Mouse (Mus musculus) forebrain, embryonic 13.5 days (tissue): ENCODE results near the gene Ppm1l. TPM values are rescaled to one million over a fixed set of nuclear protein-coding genes. Genes with fewer than 3 reads are reported as not detected.

Source experiments
- ATAC-seq: fragments of 200-750 bp; cut with Nextera tagmentation; 2 replicates; pipeline ENCODE4 v1.8.0; 2017
- H3K27ac ChIP-seq: fragments of 300-500 bp; sonication (generic); 2 replicates; pipeline ENCODE4 v1.5.1; 2015; ENCODE audit warnings: inconsistent platforms, mild to moderate bottlenecking, moderate library complexity
- H3K27me3 ChIP-seq: fragments of 300-500 bp; sonication (generic); 2 replicates; pipeline ENCODE4 v1.6.1; 2015; ENCODE audit warnings: mild to moderate bottlenecking, inconsistent platforms
- H3K36me3 ChIP-seq: fragments of 300-500 bp; sonication (generic); 2 replicates; pipeline ENCODE4 v1.6.1; 2015; ENCODE audit warnings: mild to moderate bottlenecking, inconsistent platforms; ENCODE audit not compliant: poor library complexity, severe bottlenecking
- H3K4me1 ChIP-seq: fragments of 300-500 bp; sonication (generic); 2 replicates; pipeline ENCODE4 v1.6.1; 2015; ENCODE audit warnings: inconsistent platforms
- H3K4me2 ChIP-seq: fragments of 300-500 bp; sonication (generic); 2 replicates; pipeline ENCODE4 v1.6.1; 2015; ENCODE audit warnings: inconsistent platforms, mild to moderate bottlenecking, moderate library complexity
- H3K4me3 ChIP-seq: fragments of 300-500 bp; sonication (generic); 2 replicates; pipeline ENCODE4 v1.5.1; 2015; ENCODE audit warnings: mild to moderate bottlenecking, inconsistent platforms
- H3K9ac ChIP-seq: fragments of 300-500 bp; sonication (generic); 2 replicates; pipeline ENCODE4 v1.6.1; 2015; ENCODE audit warnings: mild to moderate bottlenecking, inconsistent platforms
- H3K9me3 ChIP-seq: fragments of 300-500 bp; sonication (generic); replicated peaks from 2 replicates; pipeline ENCODE4 v1.6.1; 2016; ENCODE audit warnings: inconsistent platforms
- WGBS: fragments of 180-500 bp; shearing (Covaris S2); methylation state at CpG from one replicate; pipeline ENCODE4 v1.1.7; 2015; 5-methylcytosine and 5-hydroxymethylcytosine counted together
- polyA plus RNA-seq: library from polyadenylated mRNA; unstranded; fragments of >200 nt; fragmentation: Nextera tagmentation; extraction: Ambion mirVana; gene quantifications from 2 replicates; pipeline ENCODE4 v1.2.1, GENCODE M21; 2015

Ppm1l gene
- polyA plus RNA-seq, 1 experiment from 2014 or later = 21.1 TPM

DNA sequence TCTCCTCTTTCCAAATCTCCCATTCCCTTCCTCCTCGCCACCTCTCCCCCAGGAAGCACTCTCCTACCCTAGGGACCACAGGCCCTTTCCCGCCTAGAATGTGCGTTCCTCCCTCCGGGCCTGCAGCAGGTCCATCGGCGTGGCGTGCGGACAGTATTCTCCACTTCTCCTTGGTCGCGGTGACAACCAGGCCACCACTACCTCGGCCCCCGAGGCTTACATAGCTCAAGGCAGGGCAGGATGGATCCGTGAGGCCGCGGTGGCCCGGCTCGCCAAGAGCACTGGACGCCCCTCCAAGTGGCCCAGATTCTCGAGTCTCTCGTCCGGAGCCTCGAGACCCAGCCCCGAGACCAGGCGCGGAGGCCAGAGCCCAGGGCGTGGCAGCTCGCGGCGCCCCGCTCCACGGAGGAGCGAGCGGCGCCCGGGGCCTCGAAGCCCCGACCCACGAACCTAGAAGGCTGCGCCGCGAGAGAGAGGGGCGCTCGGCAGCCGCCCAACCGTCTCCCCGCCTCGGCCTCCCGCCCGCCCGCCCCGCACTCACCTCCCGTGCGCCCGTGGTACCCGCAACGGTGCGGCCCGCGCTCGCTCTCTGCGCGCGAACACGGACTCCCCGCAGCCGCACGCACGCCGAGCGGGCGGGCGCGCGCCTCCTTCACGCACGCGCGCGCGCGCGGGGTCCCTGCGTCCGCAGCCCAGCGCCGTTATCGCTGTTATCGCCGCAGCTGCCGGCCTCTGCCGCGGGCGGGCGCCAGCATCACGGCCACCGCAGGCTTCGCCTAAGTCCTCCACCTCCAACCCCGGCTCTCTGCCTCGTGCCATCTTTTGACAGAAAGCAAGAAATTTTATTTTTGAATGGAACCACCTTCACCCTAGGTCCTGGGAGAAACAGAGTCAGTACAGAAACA, 281.9 kb downstream of the Ppm1l start, which contains the start of gene B3galnt1:
TSS of gene B3galnt1 (minus strand) at position 700 of the 905 bp plus-strand sequence.
- peak within 1 kb of the TSS; percentile 75 for H3K4me2 ChIP-seq
- ATAC-seq = peak; percentile 82
- peak within 1 kb of the TSS; percentile 57 for H3K27ac ChIP-seq
- H3K27me3 ChIP-seq = no peaks in the 10 kb centered on the region
- H3K4me3 ChIP-seq = peak within 1 kb of the TSS; percentile 75
- 1% methylated on average over 41 of the region's 99 CpGs for WGBS
- peaks cover 42% of the 10 kb centered on the region for H3K4me1 ChIP-seq
- 0 out of 2 replicates have a peak, but pooled peaks cover 4% of the 10 kb centered on the region for H3K36me3 ChIP-seq
- peak within 1 kb of the TSS; percentile 89 for H3K9ac ChIP-seq
- H3K9me3 ChIP-seq = no peaks in the 10 kb centered on the region

DNA sequence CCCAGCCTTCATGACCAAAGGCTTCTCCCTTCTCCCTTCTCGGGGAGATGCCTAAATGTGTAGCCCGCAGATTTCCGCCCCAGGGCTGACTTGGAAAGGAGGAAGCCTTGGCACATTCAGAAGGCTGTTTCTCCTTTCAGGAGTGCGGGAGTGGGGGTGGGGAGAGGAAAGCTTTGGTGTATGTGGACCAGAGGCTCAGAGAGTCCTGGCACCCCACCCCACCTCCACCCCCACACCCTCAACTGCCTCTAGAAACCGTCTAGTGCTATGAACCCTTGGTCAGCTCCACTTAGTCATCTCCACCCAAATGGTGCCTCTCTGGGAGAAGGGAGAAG, 282.5 kb downstream of the Ppm1l start:
- Histone ChIP-seq H3K4me2 (peak overlapping the region; percentile 75), H3K9ac (peak overlapping the region; percentile 89), H3K27ac (no peak overlapping the region; the same call in 1 of the 2 replicates), H3K4me1 (peaks cover 39% of the 10 kb centered on the region), H3K36me3 (no peaks in the 10 kb centered on the region), H3K9me3 (no peaks in the 10 kb centered on the region), H3K27me3 (no peaks in the 10 kb centered on the region), H3K4me3 (peak overlapping the region; percentile 75)
- 14% methylated on average over 5 of the region's 5 CpGs for WGBS
- ATAC-seq = peak; percentile 44; the same call in 1 of the 2 replicates

DNA sequence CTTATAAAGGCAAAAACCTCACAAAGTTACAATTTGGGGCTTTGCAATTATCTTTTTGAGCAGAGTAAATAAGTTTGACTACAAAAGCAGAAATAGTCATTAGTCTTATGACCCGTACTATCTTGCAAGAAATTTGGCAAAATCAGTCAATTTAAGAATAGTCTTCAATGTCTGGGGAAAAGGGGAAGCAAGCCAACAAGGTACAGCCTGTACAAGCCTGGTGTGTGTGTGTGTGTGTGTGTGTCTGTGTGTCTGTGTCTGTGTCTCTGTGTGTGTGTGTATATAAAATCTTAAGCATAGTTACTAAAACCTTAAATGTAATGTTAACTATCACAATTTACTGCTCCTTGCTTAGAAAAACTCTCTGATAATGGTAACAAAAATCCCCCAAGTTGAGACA, 290.3 kb downstream of the Ppm1l start:
- no peaks in the 10 kb centered on the region for H3K27me3 ChIP-seq
- no peak for ATAC-seq
- H3K4me3 ChIP-seq = no peak overlapping the region
- no peaks in the 10 kb centered on the region for H3K4me1 ChIP-seq
- H3K9me3 ChIP-seq = no peaks in the 10 kb centered on the region
- no peak overlapping the region for H3K4me2 ChIP-seq
- 88% methylated on average over 1 of the region's 1 CpGs for WGBS
- H3K9ac ChIP-seq = no peak overlapping the region
- H3K27ac ChIP-seq = no peak overlapping the region
- no peaks in the 10 kb centered on the region for H3K36me3 ChIP-seq

DNA sequence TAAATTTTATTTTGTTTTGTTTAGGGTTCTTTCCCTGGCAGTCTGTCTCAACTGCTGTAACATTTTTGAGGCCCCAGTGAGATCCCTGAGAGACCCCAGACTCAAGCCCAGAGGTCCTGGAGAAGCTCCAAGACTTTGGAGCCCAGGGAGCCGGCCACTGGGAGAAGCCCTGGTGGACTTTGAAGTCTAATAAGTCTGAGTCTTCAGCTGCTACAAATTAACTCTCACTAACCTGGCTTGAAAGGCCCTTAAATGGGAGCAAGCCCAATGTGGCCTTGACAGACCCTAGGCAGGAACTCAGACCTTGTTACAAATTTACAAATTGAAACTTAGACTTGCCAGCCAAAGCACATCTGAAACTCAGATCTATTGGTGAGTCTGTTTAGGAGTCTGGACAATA, 290.8 kb downstream of the Ppm1l start:
- no peak overlapping the region for H3K4me2 ChIP-seq
- no peak overlapping the region for H3K9ac ChIP-seq
- H3K27ac ChIP-seq = no peak overlapping the region

DNA sequence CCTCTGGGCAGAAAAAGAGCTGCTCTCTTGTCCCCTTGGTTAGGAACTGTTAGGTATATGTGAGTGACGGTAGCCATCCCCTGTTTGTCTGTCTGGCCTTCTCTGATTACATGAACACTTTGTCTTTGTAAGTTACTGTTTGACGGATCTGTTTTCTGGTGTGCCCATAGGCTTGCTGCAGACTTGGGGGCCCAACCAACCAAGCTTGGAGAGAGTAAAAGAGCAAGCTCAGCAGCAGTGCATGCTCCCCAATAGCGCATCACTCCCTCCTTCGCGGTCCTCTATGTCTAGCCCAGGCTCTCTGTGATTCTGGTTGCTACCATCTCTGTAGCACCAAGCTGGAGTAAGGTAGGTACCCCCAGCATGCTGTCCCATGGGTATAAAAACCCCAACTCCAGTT, 291.2 kb downstream of the Ppm1l start:
- Histone ChIP-seq H3K27ac (no peak overlapping the region), H3K4me3 (no peak overlapping the region), H3K9ac (no peak overlapping the region), H3K4me2 (no peak overlapping the region), H3K27me3 (no peaks in the 10 kb centered on the region), H3K36me3 (no peaks in the 10 kb centered on the region), H3K4me1 (no peaks in the 10 kb centered on the region), H3K9me3 (peaks cover 7% of the 10 kb centered on the region; the same call in 1 of the 2 replicates)
- no peak for ATAC-seq
- 89% methylated on average over 5 of the region's 5 CpGs for WGBS

More for the DNA sequence above, 290.8 kb downstream of the Ppm1l start:
- 54% methylated on average over 1 of the region's 1 CpGs for WGBS
- Histone ChIP-seq H3K4me1 (no peaks in the 10 kb centered on the region), H3K27me3 (no peaks in the 10 kb centered on the region), H3K9me3 (peaks cover 3% of the 10 kb centered on the region; the same call in 1 of the 2 replicates), H3K36me3 (no peaks in the 10 kb centered on the region), H3K4me3 (no peak overlapping the region)
- ATAC-seq = no peak

Other genes with a start within 250 kb of the Ppm1l start
- gene Kpna4, start 189.7 kb upstream of the Ppm1l start, polyA plus RNA-seq = 36.4 and 37.5 TPM in 2 replicates
- gene Arl14, start 94.4 kb upstream of the Ppm1l start, polyA plus RNA-seq = not detected in 2 replicates